Mouse (Mus musculus) CH12.LX (cell line): Measurements from ENCODE around the gene Atp5b. TPM values are rescaled to one million over a fixed set of nuclear protein-coding genes. Genes with fewer than 3 reads are reported as not detected.

Experiments
- DNase-seq: peaks from one replicate; pipeline ENCODE4 v3.0.0-alpha.2; 2013; ENCODE audit errors: extremely low read depth
- H3K27ac ChIP-seq: 2 replicates; pipeline ENCODE4 v1.5.1; 2012; ENCODE audit warnings: low read depth, mild to moderate bottlenecking, control low read depth, moderate library complexity; ENCODE audit not compliant: insufficient read depth
- H3K27me3 ChIP-seq: replicated peaks from 2 replicates; pipeline ENCODE3; 2012; ENCODE audit warnings: inconsistent platforms
- H3K36me3 ChIP-seq, 2 experiments: replicated peaks in 1 of 2; 2 replicates each; pipeline versions ENCODE3 to v1.6.1; 2012; ENCODE audit warnings: inconsistent platforms in 1 of 2, low read length in 1 of 2, mild to moderate bottlenecking in 1 of 2, mixed read lengths in 1 of 2, moderate library complexity in 1 of 2; ENCODE audit not compliant: control insufficient read depth in 1 of 2, insufficient read depth in 1 of 2
- H3K4me1 ChIP-seq, 2 experiments: 2 replicates each; pipeline ENCODE4 v1.6.1; 2012; ENCODE audit warnings: inconsistent platforms in 1 of 2, moderate library complexity in 1 of 2; ENCODE audit not compliant: insufficient read depth in 2 of 2, control insufficient read depth in 1 of 2
- H3K4me2 ChIP-seq: 2 replicates; pipeline ENCODE4 v1.6.1; 2012; ENCODE audit warnings: low read depth, mild to moderate bottlenecking, control low read depth; ENCODE audit not compliant: poor library complexity, insufficient read depth, severe bottlenecking
- H3K4me3 ChIP-seq, 3 experiments: fragments of 150-350 bp in 1 of 3; sonication (generic) in 1 of 3; replicated peaks in 1 of 3; 2 replicates each; pipeline versions ENCODE3 to v1.5.1; 2011 to 2012; ENCODE audit warnings: low read depth in 2 of 3, low read length in 2 of 3, mild to moderate bottlenecking in 2 of 3, moderate library complexity in 2 of 3, control low read depth in 1 of 3, improper control_type of control experiment in 1 of 3, inconsistent platforms in 1 of 3, mixed read lengths in 1 of 3; ENCODE audit not compliant: poor library complexity in 1 of 3
- H3K79me2 ChIP-seq: replicated peaks from 2 replicates; pipeline ENCODE4 v1.6.1; 2012; ENCODE audit warnings: mild to moderate bottlenecking, moderate library complexity; ENCODE audit not compliant: control insufficient read depth, poor library complexity, insufficient read depth, severe bottlenecking; ENCODE audit errors: extremely low read depth
- H3K9ac ChIP-seq: 2 replicates; pipeline ENCODE4 v1.6.1; 2012; ENCODE audit warnings: low read depth, mild to moderate bottlenecking, control low read depth, moderate library complexity; ENCODE audit not compliant: insufficient read depth
- H3K9me3 ChIP-seq: replicated peaks from 2 replicates; pipeline ENCODE3; 2012; ENCODE audit warnings: low read length, inconsistent platforms, mixed read lengths
- CHD1 ChIP-seq: IDR thresholded peaks from 2 replicates; pipeline ENCODE4 v1.6.1; 2012; ENCODE audit warnings: low read depth, low read length, improper control_type of control experiment, inconsistent platforms
- CHD2 ChIP-seq: IDR thresholded peaks from 2 replicates; pipeline ENCODE4 v1.6.1; 2011; ENCODE audit warnings: low read length, improper control_type of control experiment
- CTCF ChIP-seq, 2 experiments: IDR thresholded peaks in 1 of 2; conservative IDR thresholded peaks in 1 of 2; 2 replicates each; pipeline ENCODE4 v1.5.1; 2011 to 2012; ENCODE audit warnings: low read depth in 2 of 2, low read length in 2 of 2, improper control_type of control experiment in 1 of 2, inconsistent platforms in 1 of 2, mild to moderate bottlenecking in 1 of 2, moderate library complexity in 1 of 2
- ELF1 ChIP-seq: IDR thresholded peaks from 2 replicates; pipeline ENCODE4 v1.6.1; 2014; ENCODE audit warnings: low read depth, mild to moderate bottlenecking, inconsistent platforms, low read length, improper control_type of control experiment
- EP300 ChIP-seq: IDR thresholded peaks from 2 replicates; pipeline ENCODE4 v1.6.1; 2011; ENCODE audit warnings: low read length, improper control_type of control experiment
- JUN ChIP-seq: IDR thresholded peaks from 2 replicates; pipeline ENCODE4 v1.6.1; 2011; ENCODE audit warnings: low read depth, mild to moderate bottlenecking, low read length, improper control_type of control experiment, moderate library complexity; ENCODE audit not compliant: insufficient read depth
- MAX ChIP-seq: IDR thresholded peaks from 2 replicates; pipeline ENCODE4 v1.6.1; 2011; ENCODE audit warnings: low read length, improper control_type of control experiment
- MAZ ChIP-seq: IDR thresholded peaks from 2 replicates; pipeline ENCODE4 v1.6.1; 2012; ENCODE audit warnings: low read depth, mild to moderate bottlenecking, inconsistent platforms, low read length, improper control_type of control experiment, moderate library complexity
- MEF2A ChIP-seq: IDR thresholded peaks from 2 replicates; pipeline ENCODE4 v1.6.1; 2014; ENCODE audit warnings: low read depth, mild to moderate bottlenecking, inconsistent platforms, low read length, improper control_type of control experiment, borderline replicate concordance
- MYC ChIP-seq: IDR thresholded peaks from 2 replicates; pipeline ENCODE4 v1.6.1; 2011; ENCODE audit warnings: low read depth, mild to moderate bottlenecking, improper control_type of control experiment, low read length
- NELFE ChIP-seq: IDR thresholded peaks from 2 replicates; pipeline ENCODE4 v1.6.1; 2011; ENCODE audit warnings: low read depth, low read length, improper control_type of control experiment
- NRF1 ChIP-seq: IDR thresholded peaks from 2 replicates; pipeline ENCODE4 v1.6.1; 2014; ENCODE audit warnings: low read depth, mild to moderate bottlenecking, inconsistent platforms, low read length, improper control_type of control experiment, moderate library complexity
- RAD21 ChIP-seq: IDR thresholded peaks from 2 replicates; pipeline ENCODE4 v1.6.1; 2011; ENCODE audit warnings: low read depth, mild to moderate bottlenecking, low read length, improper control_type of control experiment, moderate library complexity
- SMC3 ChIP-seq: IDR thresholded peaks from 2 replicates; pipeline ENCODE4 v1.6.1; 2011; ENCODE audit warnings: low read depth, low read length, improper control_type of control experiment
- TBP ChIP-seq: conservative IDR thresholded peaks from 2 replicates; pipeline ENCODE4 v1.6.1; 2011; ENCODE audit warnings: low read depth, low read length, improper control_type of control experiment
- TCF12 ChIP-seq: IDR thresholded peaks from 2 replicates; pipeline ENCODE4 v1.6.1; 2014; ENCODE audit warnings: low read depth, mild to moderate bottlenecking, inconsistent platforms, low read length, improper control_type of control experiment
- USF1 ChIP-seq: IDR thresholded peaks from 2 replicates; pipeline ENCODE4 v1.6.1; 2014; ENCODE audit warnings: low read depth, mild to moderate bottlenecking, inconsistent platforms, low read length, improper control_type of control experiment
- ZC3H11A ChIP-seq: IDR thresholded peaks from 2 replicates; pipeline ENCODE4 v1.6.1; 2012; ENCODE audit warnings: low read depth, mild to moderate bottlenecking, inconsistent platforms, low read length, improper control_type of control experiment
- ZNF384 ChIP-seq: IDR thresholded peaks from 2 replicates; pipeline ENCODE4 v1.6.1; 2012; ENCODE audit warnings: low read depth, low read length, improper control_type of control experiment, inconsistent platforms
- dilution Hi-C: fragments of 300-500 bp; cut with MboI; formaldehyde crosslinking; loops from 2 replicates; pipeline ENCODE4 v1.14.3; 2020; ENCODE audit warnings: low sequenced_read_pairs; ENCODE audit not compliant: extremely low pct_unique_long_range_greater_than_20kb, extremely low pct_ligation_motif_present
- in situ Hi-C: fragments of 300-500 bp; cut with MboI; formaldehyde crosslinking; loops from 3 replicates; pipeline ENCODE4 v1.14.3; 2019; ENCODE audit warnings: low sequenced_read_pairs, low pct_ligation_motif_present, low pct_unique_long_range_greater_than_20kb, mixed read lengths
- polyA plus RNA-seq: library from polyadenylated mRNA; unstranded; fragments of >175 nt; gene quantifications from 2 replicates; pipeline ENCODE4 v1.2.1, GENCODE M21; 2012; ENCODE audit warnings: low read depth; ENCODE audit not compliant: insufficient read length
- total RNA-seq, 2 experiments: library from RNA; depleted of rRNA; stranded (reverse); fragments of 300-350 nt in 1 of 2; fragments of >200 nt in 1 of 2; gene quantifications; 2 replicates each; pipeline ENCODE4 v1.2.3; 2012 to 2014

Atp5b gene
- total and polyA plus RNA-seq, 3 experiments: 1,607 to 1,775 (median 1,695) TPM

- dilution Hi-C loops: no loop called here
- Histone ChIP-seq H3K27me3 (no peaks in the 10 kb centered on the region), H3K36me3 (peaks cover 58 to 93% of the 10 kb centered on the region in 2 experiments), H3K4me1 (peaks cover 13 to 62% of the 10 kb centered on the region in 2 experiments), H3K79me2 (peaks cover 94% of the 10 kb centered on the region), H3K27ac (no peak overlapping the region), H3K9me3 (no peaks in the 10 kb centered on the region), H3K4me3 (no peak overlapping the region), H3K4me2 (no peak overlapping the region), H3K9ac (no peak overlapping the region)
- TF ChIP-seq EP300 (no peak), NRF1 (no peak), TCF12 (no peak), SMC3 (no peak), CHD1 (no peak), ZC3H11A (no peak), CTCF (conservative IDR thresholded peaks at IDR 0.05 in 1 of 2, IDR thresholded peaks at IDR 0.05 in 1 of 2; ENCODE audit: low read depth in 2 of 2, low read length in 2 of 2) (no peak), JUN (no peak)
- no peak for DNase-seq
- in situ Hi-C loops: no loop called here
Observed at GRCm38 (mm10) chr10:128041636-128042035, 41.4 kb upstream of the Atp5b start.

GRCm38 (mm10) chr10:128042466-128042865 lies 40.6 kb upstream of the Atp5b start:
- Histone ChIP-seq H3K9me3 (no peaks in the 10 kb centered on the region), H3K4me3 (no peak overlapping the region), H3K9ac (no peak overlapping the region), H3K79me2 (peaks cover 90% of the 10 kb centered on the region), H3K27me3 (no peaks in the 10 kb centered on the region), H3K27ac (no peak overlapping the region), H3K4me1 (peaks cover 13 to 62% of the 10 kb centered on the region in 2 experiments), H3K4me2 (no peak overlapping the region), H3K36me3 (peaks cover 59 to 94% of the 10 kb centered on the region in 2 experiments)
- in situ Hi-C loops: no loop called here
- dilution Hi-C loops: no loop called here
- no peak for DNase-seq
- no peak for TF ChIP-seq ELF1
- TF ChIP-seq USF1: no peak
- no peak for TF ChIP-seq MYC
- no peak for TF ChIP-seq ZNF384
- TF ChIP-seq MEF2A: no peak
- TF ChIP-seq CHD1: no peak
- no peak for TF ChIP-seq NELFE
- no peak for TF ChIP-seq TBP
- TF ChIP-seq MAZ: no peak
- TF ChIP-seq JUN: no peak
- no peak for TF ChIP-seq EP300
- TF ChIP-seq MAX: no peak
- TF ChIP-seq RAD21: no peak
- TF ChIP-seq TCF12: no peak
- no peak for TF ChIP-seq CHD2
- TF ChIP-seq, all 38 proteins: peak for 0
